Mouse (Mus musculus): Measurements from ENCODE around the gene Ccdc96. TPM values are rescaled to one million over a fixed set of nuclear protein-coding genes. Genes with fewer than 3 reads are reported as not detected.
A peak's percentile ranks its signal among the peaks of the same experiment; 100 is the strongest.

Gene Ccdc96
- polyA plus RNA-seq, 1 experiment: 0.04 TPM

DNA sequence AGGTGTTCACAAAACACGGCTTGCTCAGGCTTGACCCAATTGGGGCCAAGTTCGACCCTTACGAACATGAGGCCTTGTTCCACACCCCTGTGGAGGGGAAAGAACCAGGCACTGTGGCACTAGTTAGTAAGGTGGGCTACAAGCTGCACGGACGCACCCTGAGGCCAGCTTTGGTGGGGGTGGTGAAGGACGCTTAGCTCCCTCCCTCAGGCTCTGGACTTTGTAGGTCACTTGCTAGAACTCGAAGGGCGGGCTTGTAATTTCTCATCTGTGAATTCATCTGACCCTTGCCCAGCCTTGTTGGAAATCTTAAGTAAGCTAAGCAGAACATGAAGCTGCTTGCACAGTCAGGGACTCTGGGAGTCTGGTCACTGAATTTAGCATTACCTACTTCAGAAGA, 13.2 kb upstream of the Ccdc96 start:
- no peak overlapping the region for H3K27ac ChIP-seq (ENCODE audit: insufficient read depth, low read length)
- H3K36me3 ChIP-seq (ENCODE audit: control insufficient read depth, insufficient read depth, low read length): peaks cover 39% of the 10 kb centered on the region
- DNase-seq (ENCODE audit: low read depth in 1 of 2, low spot score in 2 of 2): no peak
- no peaks in the 10 kb centered on the region for H3K4me1 ChIP-seq (ENCODE audit: control insufficient read depth, insufficient read depth, insufficient read length)
- WGBS: 94% methylated on average over 8 of the region's 8 CpGs
- no peak overlapping the region for H3K4me3 ChIP-seq (ENCODE audit: extremely low read depth, insufficient read depth, insufficient read length)
- TF ChIP-seq POLR2A (IDR thresholded peaks at IDR 0.05; ENCODE audit: low read depth, low read length): no peak
- TF ChIP-seq CTCF (IDR thresholded peaks at IDR 0.05; ENCODE audit: extremely low read depth, insufficient read depth, insufficient read length, insufficient replicate concordance): no peak
- no peaks in the 10 kb centered on the region for H3K27me3 ChIP-seq (ENCODE audit: control insufficient read depth, insufficient read depth, low read length)

DNA sequence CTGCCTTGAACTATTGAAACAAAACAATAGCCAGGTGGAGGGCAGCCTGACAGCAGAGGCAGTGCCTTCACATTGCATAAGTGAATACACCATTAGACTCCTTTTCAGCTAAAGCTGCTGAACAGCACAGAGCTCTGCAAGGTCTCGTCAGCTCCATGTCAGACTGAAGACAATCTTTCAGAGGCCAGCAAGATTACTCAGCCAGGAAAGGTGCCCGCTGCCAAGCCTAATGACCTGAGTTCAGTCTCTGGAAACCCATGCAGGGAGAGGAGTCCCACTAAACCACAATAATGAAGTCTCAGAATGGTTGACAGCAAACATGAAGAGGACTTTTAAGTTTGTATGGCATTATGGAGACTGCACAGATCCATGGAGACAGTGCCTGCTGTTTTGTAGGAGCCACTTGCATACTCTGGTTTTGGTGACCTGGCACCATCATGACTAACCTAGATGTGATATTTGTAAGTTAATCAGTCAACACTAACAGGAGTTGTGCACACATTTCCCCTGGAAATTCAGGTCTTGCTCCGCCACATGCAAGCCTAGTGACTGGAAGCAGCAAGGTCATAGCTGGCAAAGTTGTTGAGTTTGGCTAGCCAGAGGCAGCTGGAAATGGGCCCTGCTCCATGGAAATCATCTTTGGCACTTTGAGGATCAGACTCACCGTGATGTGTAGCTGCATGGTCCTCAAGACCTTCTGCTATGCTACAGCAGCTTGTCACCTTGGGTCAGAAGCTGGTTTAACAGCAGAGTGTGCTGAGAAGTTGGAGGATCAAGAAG, 11.3 kb upstream of the Ccdc96 start:
- Histone ChIP-seq H3K4me3 (ENCODE audit: extremely low read depth, insufficient read depth, insufficient read length) (no peak overlapping the region), H3K4me1 (ENCODE audit: control insufficient read depth, insufficient read depth, insufficient read length) (peaks cover 4% of the 10 kb centered on the region; the same call in 1 of the 2 replicates), H3K27me3 (ENCODE audit: control insufficient read depth, insufficient read depth, low read length) (no peaks in the 10 kb centered on the region), H3K27ac (ENCODE audit: insufficient read depth, low read length) (no peak overlapping the region), H3K36me3 (ENCODE audit: control insufficient read depth, insufficient read depth, low read length) (peaks cover 43% of the 10 kb centered on the region)
- TF ChIP-seq POLR2A (IDR thresholded peaks at IDR 0.05; ENCODE audit: low read depth, low read length) (no peak), CTCF (IDR thresholded peaks at IDR 0.05; ENCODE audit: extremely low read depth, insufficient read depth, insufficient read length, insufficient replicate concordance) (no peak)
- 91% methylated on average over 4 of the region's 4 CpGs for WGBS
- DNase-seq (ENCODE audit: low read depth in 1 of 2, low spot score in 2 of 2): no peak

DNA sequence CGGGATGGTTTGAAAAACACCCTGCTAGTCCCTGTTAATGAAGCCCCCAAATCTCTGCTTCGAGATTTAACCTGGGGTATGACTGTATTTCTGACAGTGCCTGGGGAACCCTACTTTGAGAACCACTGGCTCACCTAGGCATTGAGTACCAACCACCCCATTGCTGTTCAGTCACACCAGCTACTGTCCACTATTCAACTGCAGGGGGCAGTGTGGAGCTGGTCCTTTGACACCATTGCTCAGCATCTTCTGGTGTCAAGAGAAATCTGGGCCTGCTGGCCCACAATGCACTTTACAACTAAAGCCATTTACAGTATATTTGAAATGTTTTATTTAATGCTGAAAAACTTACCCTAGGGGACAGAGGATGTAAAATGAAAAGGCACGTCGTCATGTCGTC, 10.1 kb upstream of the Ccdc96 start:
- no peak overlapping the region for H3K27ac ChIP-seq (ENCODE audit: insufficient read depth, low read length)
- H3K27me3 ChIP-seq (ENCODE audit: control insufficient read depth, insufficient read depth, low read length): no peaks in the 10 kb centered on the region
- peaks cover 11% of the 10 kb centered on the region for H3K4me1 ChIP-seq (ENCODE audit: control insufficient read depth, insufficient read depth, insufficient read length)
- peaks cover 42% of the 10 kb centered on the region for H3K36me3 ChIP-seq (ENCODE audit: control insufficient read depth, insufficient read depth, low read length)
- peak; percentile 52 to 71 for DNase-seq (ENCODE audit: low read depth in 1 of 2, low spot score in 2 of 2)
- H3K4me3 ChIP-seq (ENCODE audit: extremely low read depth, insufficient read depth, insufficient read length): no peak overlapping the region
- 91% methylated on average over 5 of the region's 5 CpGs for WGBS
- TF ChIP-seq POLR2A (IDR thresholded peaks at IDR 0.05; ENCODE audit: low read depth, low read length) (no peak), CTCF (IDR thresholded peaks at IDR 0.05; ENCODE audit: extremely low read depth, insufficient read depth, insufficient read length, insufficient replicate concordance) (peak; percentile 63; the same call in 1 of the 2 replicates)

DNA sequence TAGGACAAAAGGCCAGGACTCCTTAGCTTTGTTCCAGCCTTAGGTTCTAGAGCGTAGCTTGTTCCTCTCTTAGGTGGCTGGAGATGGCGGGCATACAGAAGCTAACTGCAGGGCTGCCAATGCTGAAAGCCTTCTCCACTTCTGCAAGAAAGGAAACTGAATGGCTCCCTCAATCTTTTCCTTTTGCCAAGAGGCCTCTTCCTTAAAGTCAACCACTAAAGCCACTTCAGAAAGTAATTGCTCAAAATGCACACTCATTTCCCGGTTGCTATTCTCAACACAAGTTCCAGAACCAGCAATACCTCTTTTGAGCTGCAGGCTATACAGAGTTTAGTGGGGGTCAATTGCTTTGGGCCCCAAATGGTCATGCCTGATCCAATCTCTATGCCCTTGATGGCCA, 6.9 kb upstream of the Ccdc96 start:
- no peak overlapping the region for H3K4me3 ChIP-seq (ENCODE audit: extremely low read depth, insufficient read depth, insufficient read length)
- 45% methylated on average over 3 of the region's 3 CpGs for WGBS
- H3K27me3 ChIP-seq (ENCODE audit: control insufficient read depth, insufficient read depth, low read length): no peaks in the 10 kb centered on the region
- TF ChIP-seq POLR2A (IDR thresholded peaks at IDR 0.05; ENCODE audit: low read depth, low read length): no peak
- no peak for TF ChIP-seq CTCF (IDR thresholded peaks at IDR 0.05; ENCODE audit: extremely low read depth, insufficient read depth, insufficient read length, insufficient replicate concordance)
- peaks cover 33% of the 10 kb centered on the region for H3K4me1 ChIP-seq (ENCODE audit: control insufficient read depth, insufficient read depth, insufficient read length)
- no peak for DNase-seq (ENCODE audit: low read depth in 1 of 2, low spot score in 2 of 2)
- H3K36me3 ChIP-seq (ENCODE audit: control insufficient read depth, insufficient read depth, low read length): peaks cover 14% of the 10 kb centered on the region
- no peak overlapping the region for H3K27ac ChIP-seq (ENCODE audit: insufficient read depth, low read length)

DNA sequence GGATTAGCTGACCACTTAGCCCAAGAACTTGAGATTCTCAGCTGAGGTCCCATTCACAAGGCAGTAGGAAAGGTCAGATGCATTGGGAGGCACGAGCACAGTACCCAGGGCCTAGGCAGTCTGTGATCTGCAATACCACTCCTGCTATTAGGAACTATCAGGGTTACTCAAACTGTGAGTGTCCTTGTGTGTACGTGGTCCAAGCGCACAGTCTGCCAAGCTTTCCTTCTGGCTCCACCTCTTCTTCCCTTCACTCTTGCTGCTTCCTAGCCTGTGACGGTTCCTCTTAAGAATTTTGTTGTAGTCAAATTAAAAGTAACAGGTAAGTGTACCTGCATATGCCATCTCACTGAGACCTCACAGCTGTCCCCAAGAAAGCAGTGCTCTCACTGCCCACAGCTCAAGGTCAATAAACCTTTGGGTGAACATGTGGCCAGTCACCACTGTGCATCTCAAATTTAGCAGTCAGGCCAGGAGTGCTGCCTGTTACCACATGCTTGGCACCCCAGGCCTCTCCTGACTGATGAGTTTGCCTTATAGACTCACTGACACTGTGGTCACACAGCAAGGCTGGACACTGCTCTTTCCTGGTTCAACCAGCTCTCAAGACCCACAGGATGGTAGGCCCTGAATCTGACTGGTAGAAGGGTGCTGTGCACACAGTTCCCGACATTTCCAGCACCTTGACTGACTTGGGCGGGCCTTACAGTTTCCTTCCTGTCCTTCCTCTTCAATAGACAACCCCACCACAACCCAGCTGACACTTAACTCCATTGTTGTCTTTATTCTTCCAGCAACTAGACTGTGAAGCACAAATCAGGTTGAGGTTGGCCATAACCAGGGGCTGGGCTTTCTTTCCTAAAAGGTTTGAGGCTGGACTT, 5.6 kb upstream of the Ccdc96 start:
- Histone ChIP-seq H3K27ac (ENCODE audit: insufficient read depth, low read length) (no peak overlapping the region), H3K36me3 (ENCODE audit: control insufficient read depth, insufficient read depth, low read length) (peaks cover 8% of the 10 kb centered on the region), H3K27me3 (ENCODE audit: control insufficient read depth, insufficient read depth, low read length) (no peaks in the 10 kb centered on the region), H3K4me3 (ENCODE audit: extremely low read depth, insufficient read depth, insufficient read length) (no peak overlapping the region), H3K4me1 (ENCODE audit: control insufficient read depth, insufficient read depth, insufficient read length) (peaks cover 39% of the 10 kb centered on the region)
- no peak for DNase-seq (ENCODE audit: low read depth in 1 of 2, low spot score in 2 of 2)
- 65% methylated on average over 6 of the region's 6 CpGs for WGBS
- TF ChIP-seq POLR2A (IDR thresholded peaks at IDR 0.05; ENCODE audit: low read depth, low read length) (no peak), CTCF (IDR thresholded peaks at IDR 0.05; ENCODE audit: extremely low read depth, insufficient read depth, insufficient read length, insufficient replicate concordance) (no peak)

DNA sequence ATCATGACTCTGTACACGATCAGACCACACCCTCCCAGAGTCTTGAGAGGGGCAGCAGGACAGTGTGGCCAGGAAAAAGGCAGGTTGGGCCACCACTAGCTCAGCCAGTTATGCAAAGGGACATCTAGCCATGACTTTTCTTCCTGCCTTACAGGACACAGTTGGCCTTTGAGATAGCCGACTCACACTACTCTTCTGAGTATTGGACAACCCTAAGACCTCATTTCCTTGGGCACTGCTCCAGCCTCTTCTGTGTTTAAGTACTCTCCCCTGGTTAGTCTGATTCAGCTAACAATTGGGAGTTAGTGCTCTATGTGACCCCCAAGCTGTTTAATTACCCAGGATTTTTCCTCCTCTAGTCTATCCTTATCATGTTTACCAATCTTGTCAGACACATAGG, 4.7 kb upstream of the Ccdc96 start:
- TF ChIP-seq CTCF (IDR thresholded peaks at IDR 0.05; ENCODE audit: extremely low read depth, insufficient read depth, insufficient read length, insufficient replicate concordance) (no peak), POLR2A (IDR thresholded peaks at IDR 0.05; ENCODE audit: low read depth, low read length) (no peak)
- 35% methylated on average over 2 of the region's 2 CpGs for WGBS

More for the DNA sequence above, 4.7 kb upstream of the Ccdc96 start:
- Histone ChIP-seq H3K36me3 (ENCODE audit: control insufficient read depth, insufficient read depth, low read length) (peaks cover 8% of the 10 kb centered on the region), H3K27me3 (ENCODE audit: control insufficient read depth, insufficient read depth, low read length) (no peaks in the 10 kb centered on the region), H3K4me1 (ENCODE audit: control insufficient read depth, insufficient read depth, insufficient read length) (peaks cover 39% of the 10 kb centered on the region), H3K4me3 (ENCODE audit: extremely low read depth, insufficient read depth, insufficient read length) (no peak overlapping the region), H3K27ac (ENCODE audit: insufficient read depth, low read length) (no peak overlapping the region)
- no peak for DNase-seq (ENCODE audit: low read depth in 1 of 2, low spot score in 2 of 2)

Measured in spleen, adult 2 months (tissue).